Mouse (Mus musculus) adrenal gland, postnatal 25 days (tissue): ENCODE measurements at regions not wholly inside any gene's neighbourhood (a gene's known extent, or its start where the extent isn't known, plus 50 kb on each side); places are given as distances from the start of the nearest gene placed in this dataset.

Source experiments
- DNase-seq: peaks from one replicate; pipeline ENCODE4 v3.0.0; 2021; ENCODE audit warnings: mixed read lengths

GRCm38 (mm10) chr13:97847561-97847960 lies 87.1 kb upstream of the Gm10260 start:
- DNase-seq: no peak

- no peak for DNase-seq
These were observed 84.7 kb upstream of the Gm10260 start for GRCm38 (mm10) chr13:97845148-97845547.

DNA sequence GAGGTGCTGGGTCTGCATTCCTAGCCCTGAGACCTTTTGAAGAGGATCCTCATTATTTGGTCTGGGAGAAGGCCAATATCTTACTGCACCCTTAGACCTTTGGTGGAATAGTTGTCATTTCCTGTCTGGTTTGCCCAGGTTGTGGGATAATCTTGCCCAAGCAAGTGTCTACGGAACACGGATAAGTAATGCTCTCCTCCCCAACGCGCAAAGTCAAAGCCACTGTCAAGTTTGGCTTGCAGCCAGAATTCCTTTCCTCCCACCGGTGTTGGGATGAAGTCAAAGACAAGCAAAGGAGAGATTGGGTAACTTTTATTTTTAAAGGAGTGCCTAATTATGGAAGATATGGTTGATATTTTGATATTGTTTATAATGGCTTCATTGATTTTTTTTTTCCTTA lies 82.4 kb upstream of the Gm10260 start:
- no peak for DNase-seq

DNA sequence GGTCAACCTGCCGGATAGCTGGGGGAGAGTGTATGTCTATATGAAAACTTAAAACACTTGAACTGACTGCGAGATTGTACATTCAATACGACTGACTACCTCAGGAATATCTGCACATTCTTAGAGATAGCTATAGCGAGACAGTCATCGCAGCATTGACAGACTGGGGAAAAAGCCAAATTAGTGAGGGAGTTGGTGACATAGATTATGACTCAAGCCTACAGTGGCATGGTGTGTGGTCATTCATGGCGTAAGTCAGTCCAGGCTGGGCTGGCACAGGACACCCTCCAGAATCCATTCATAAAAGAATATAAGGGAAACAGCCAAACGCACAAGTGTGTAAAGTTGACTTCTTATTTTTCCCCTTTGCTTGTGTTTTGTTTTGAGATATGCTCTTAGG lies 81.1 kb upstream of the Gm10260 start:
- no peak for DNase-seq

DNA sequence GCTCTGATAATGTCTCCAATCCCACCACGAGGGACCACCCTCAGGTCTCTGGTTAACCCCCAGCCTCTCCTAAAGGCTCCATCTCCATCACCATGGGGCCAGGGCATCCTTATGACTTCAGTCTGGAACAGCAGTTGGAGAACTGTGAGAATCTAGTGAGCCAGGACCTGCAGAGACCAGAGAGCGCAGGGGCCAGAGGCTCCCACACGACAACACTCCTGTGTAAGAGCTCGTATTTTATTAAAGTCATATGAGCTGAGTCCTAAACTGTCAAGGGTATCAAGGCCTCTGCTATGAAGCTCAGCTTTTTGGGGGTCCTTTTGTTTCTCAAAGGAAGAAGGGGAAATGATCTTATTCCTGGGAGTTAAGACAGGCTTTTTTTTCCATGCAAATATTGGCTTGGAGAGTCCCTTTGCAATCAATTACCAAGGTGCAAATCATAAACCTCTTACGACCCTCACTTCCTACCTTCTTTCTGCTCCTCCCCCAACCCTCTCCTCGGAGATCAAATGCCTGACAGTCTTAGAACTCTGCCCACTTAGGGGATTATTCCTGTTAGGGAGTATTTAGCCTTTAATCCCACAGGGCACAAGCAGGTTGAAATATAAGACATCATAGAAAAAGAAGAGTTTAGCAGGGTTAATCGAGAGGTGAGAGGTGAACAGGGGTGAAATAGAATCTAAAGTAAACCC lies 79.3 kb upstream of the Gm10260 start:
- DNase-seq: no peak

GRCm38 (mm10) chr13:97837443-97838000 lies 77.1 kb upstream of the Gm10260 start:
- DNase-seq: no peak

DNA sequence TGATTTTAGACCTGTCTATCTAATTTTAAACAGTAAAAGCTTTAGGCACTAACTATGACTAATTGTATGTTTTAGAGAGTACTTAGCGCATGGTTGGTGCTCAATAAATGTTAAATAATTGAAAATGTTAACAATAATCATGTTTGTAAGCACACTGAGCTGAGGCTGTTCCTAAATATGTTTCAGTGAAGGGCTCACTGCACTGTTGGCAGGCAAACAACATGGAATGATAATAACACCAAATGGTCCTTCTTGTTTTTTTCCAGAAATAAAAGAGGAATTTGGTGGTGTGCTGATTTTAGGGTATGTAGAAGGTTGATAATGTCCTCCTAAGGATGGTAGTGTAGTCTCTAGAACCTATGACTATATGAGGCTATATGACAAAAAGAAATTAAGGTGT lies 72.0 kb upstream of the Gm10260 start:
- no peak for DNase-seq

GRCm38 (mm10) chr13:97831839-97832238 lies 71.4 kb upstream of the Gm10260 start:
- DNase-seq: no peak

DNA sequence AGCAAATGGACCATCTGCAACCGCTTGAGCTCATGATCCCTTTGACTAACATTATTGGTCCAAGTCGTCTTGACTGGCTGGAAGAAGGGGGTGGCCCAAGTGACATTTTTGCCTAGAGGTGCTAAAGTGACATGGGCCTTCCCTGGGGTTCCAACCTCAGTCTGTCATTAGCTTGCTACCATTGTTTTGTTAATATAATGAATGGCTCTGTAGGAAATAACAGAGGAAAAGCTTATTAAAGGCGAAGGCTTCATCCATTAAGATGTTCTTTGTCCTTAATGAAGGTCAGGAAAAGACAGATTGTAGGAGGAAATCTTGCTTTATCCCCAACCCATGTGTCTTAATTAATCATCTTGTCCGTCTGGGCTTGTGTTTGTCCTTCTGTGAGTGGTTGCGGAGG lies 69.1 kb upstream of the Gm10260 start:
- no peak for DNase-seq

- DNase-seq: no peak
These were observed 65.6 kb upstream of the Gm10260 start for GRCm38 (mm10) chr13:97825801-97826576.

- DNase-seq: no peak
These were observed 64.9 kb upstream of the Gm10260 start for GRCm38 (mm10) chr13:97825361-97825760.

GRCm38 (mm10) chr13:97824071-97824716 lies 63.8 kb upstream of the Gm10260 start:
- DNase-seq: no peak

DNA sequence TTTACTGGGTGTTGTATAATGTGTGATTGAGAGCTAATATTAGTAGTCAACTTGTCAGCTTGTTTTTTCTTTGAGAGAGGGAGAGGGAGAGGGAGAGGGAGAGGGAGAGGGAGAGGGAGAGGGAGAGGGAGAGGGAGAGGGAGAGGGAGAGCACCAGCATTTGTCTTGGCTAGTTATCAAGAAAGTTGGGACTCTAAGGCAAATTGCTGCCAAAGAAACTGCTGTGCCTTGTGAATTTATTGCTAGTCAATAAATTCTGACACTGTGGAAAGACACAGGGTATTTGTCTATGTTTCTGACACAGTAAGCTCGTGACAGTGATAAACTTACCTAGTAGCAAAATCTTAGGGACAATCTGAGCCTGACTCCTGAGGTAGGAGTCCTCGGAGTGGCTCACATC lies 61.2 kb upstream of the Gm10260 start:
- DNase-seq: no peak

DNA sequence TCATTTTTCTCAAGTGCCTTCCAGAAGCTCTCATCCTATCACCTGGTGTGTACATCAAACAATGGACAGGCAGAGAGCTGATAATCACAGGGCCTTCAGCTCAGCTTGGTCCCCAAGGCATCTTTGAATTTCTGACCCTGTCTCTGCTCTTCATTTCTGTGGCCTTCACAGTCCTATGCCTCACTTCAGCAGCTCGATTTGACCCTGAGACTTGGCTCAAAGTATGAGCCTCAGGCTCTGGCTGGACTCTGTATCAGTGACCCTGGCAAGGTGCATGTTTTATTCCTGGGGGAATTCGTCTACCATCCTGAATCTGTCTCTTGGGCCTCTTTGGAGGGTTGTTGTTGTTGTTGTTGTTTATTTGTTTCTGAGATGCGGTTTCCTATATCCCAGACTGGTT lies 60.6 kb upstream of the Gm10260 start:
- no peak for DNase-seq

- DNase-seq: no peak
These were observed 60.0 kb upstream of the Gm10260 start for GRCm38 (mm10) chr13:97820401-97820800.

GRCm38 (mm10) chr13:97819036-97819435 lies 58.6 kb upstream of the Gm10260 start:
- DNase-seq: peak; percentile 18

- no peak for DNase-seq
These were observed 56.5 kb upstream of the Gm10260 start for GRCm38 (mm10) chr13:97816923-97817322.
